Mouse (Mus musculus): Measurements from ENCODE around the gene Gm21060. TPM values are rescaled to one million over a fixed set of nuclear protein-coding genes. Genes with fewer than 3 reads are reported as not detected.
"Not testable (repeated sequence)": the region's sequence is repeated elsewhere in the genome, so short reads cannot be mapped to it uniquely, and the experiment has no call there.

Gm21060 gene
- not detected in 2 replicates for polyA plus RNA-seq (2015; fragmentation: Nextera tagmentation; extraction: Ambion mirVana)

DNA sequence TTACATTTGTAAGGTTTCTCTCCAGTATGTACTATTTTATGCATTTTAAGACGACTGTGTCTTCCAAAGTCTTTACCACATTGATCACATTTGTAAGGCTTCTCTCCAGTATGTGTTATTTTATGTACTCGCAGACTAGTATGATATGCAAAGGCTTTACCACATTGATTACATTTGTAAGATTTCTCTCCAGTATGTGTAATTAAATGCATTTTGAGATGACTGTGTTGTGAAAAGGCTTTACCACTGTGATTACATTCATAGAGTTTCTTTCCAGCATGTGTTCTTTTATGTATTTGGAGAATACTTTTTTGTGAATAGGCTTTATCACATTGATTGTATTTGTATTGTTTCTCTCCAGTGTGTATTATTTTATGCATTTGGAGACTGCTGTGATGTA is at the start of gene Gm21060:
Gene Gm21060, minus strand, starts transcription at position 101 of the 400 bp plus-strand sequence.
- no peaks in the 10 kb centered on the region for H3K4me1 ChIP-seq (ENCODE audit: control insufficient read depth, insufficient read depth, low read length)
- no peak within 1 kb of the TSS for H3K4me3 ChIP-seq (replicated peaks; ENCODE audit: low read length)
- 88% methylated on average over 2 of the region's 2 CpGs for WGBS
- H3K36me3 ChIP-seq (ENCODE audit: control insufficient read depth, insufficient read depth, low read length), result no peaks in the 10 kb centered on the region
- H3K9ac ChIP-seq (ENCODE audit: low read length), result no peak within 1 kb of the TSS
- no peak for ATAC-seq (ENCODE audit: insufficient read depth, low FRiP score)
- H3K27me3 ChIP-seq (ENCODE audit: control insufficient read depth, insufficient read depth, low read length), result no peaks in the 10 kb centered on the region
- H3K27ac ChIP-seq (ENCODE audit: low read length), result no peak within 1 kb of the TSS
- no peaks in the 10 kb centered on the region for H3K9me3 ChIP-seq (replicated peaks; ENCODE audit: control insufficient read depth, low read length)
- H3K4me2 ChIP-seq (ENCODE audit: low read depth, low read length), result no peak within 1 kb of the TSS

DNA sequence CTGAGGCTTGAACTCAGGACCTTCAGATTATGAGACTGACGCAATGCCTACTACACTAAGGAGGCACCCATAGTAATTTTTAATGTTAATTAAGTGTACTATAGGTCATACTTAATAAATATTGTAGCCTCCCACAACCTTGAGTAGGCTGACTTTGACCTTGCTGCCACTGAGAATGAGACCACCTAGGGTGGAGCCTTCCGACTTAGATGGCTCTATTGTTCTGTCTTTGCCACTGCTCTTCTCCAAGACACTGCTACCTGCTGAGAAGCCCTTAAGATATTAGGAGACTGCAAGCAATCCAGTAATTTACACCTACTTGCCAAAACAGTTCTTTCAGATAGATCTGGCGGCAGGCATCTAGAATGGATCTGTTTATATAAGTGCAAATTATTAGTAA is 24.0 kb upstream of the Gm21060 start:
- 84% methylated on average over 3 of the region's 3 CpGs for WGBS
- H3K36me3 ChIP-seq (ENCODE audit: control insufficient read depth, insufficient read depth, low read length); H3K27me3 ChIP-seq (ENCODE audit: control insufficient read depth, insufficient read depth, low read length); H3K4me2 ChIP-seq (ENCODE audit: low read depth, low read length); H3K27ac ChIP-seq (ENCODE audit: low read length); H3K9me3 ChIP-seq (replicated peaks; ENCODE audit: control insufficient read depth, low read length); H3K4me1 ChIP-seq (ENCODE audit: control insufficient read depth, insufficient read depth, low read length); H3K9ac ChIP-seq (ENCODE audit: low read length); H3K4me3 ChIP-seq (replicated peaks; ENCODE audit: low read length); ATAC-seq (ENCODE audit: insufficient read depth, low FRiP score): not testable (repeated sequence)

GRCm38 (mm10) chr19:61313185-61313584 is 16.3 kb upstream of the Gm21060 start:
- H3K4me2 ChIP-seq (ENCODE audit: low read depth, low read length); H3K27me3 ChIP-seq (ENCODE audit: control insufficient read depth, insufficient read depth, low read length); H3K4me1 ChIP-seq (ENCODE audit: control insufficient read depth, insufficient read depth, low read length); ATAC-seq (ENCODE audit: insufficient read depth, low FRiP score); H3K4me3 ChIP-seq (replicated peaks; ENCODE audit: low read length); H3K27ac ChIP-seq (ENCODE audit: low read length); H3K36me3 ChIP-seq (ENCODE audit: control insufficient read depth, insufficient read depth, low read length); H3K9ac ChIP-seq (ENCODE audit: low read length); H3K9me3 ChIP-seq (replicated peaks; ENCODE audit: control insufficient read depth, low read length): not testable (repeated sequence)
- 39% methylated on average over 11 of the region's 11 CpGs for WGBS

GRCm38 (mm10) chr19:61312400-61312799 is 15.5 kb upstream of the Gm21060 start:
- H3K4me2 ChIP-seq (ENCODE audit: low read depth, low read length); H3K27me3 ChIP-seq (ENCODE audit: control insufficient read depth, insufficient read depth, low read length); H3K27ac ChIP-seq (ENCODE audit: low read length); H3K4me3 ChIP-seq (replicated peaks; ENCODE audit: low read length); ATAC-seq (ENCODE audit: insufficient read depth, low FRiP score); H3K36me3 ChIP-seq (ENCODE audit: control insufficient read depth, insufficient read depth, low read length); H3K9ac ChIP-seq (ENCODE audit: low read length); H3K4me1 ChIP-seq (ENCODE audit: control insufficient read depth, insufficient read depth, low read length); H3K9me3 ChIP-seq (replicated peaks; ENCODE audit: control insufficient read depth, low read length): not testable (repeated sequence)
- WGBS, result 83% methylated on average over 9 of the region's 10 CpGs

GRCm38 (mm10) chr19:61308083-61308482 is 11.2 kb upstream of the Gm21060 start:
- H3K4me3 ChIP-seq (replicated peaks; ENCODE audit: low read length); H3K36me3 ChIP-seq (ENCODE audit: control insufficient read depth, insufficient read depth, low read length); H3K4me1 ChIP-seq (ENCODE audit: control insufficient read depth, insufficient read depth, low read length); H3K27me3 ChIP-seq (ENCODE audit: control insufficient read depth, insufficient read depth, low read length); ATAC-seq (ENCODE audit: insufficient read depth, low FRiP score); H3K9ac ChIP-seq (ENCODE audit: low read length); H3K27ac ChIP-seq (ENCODE audit: low read length); H3K9me3 ChIP-seq (replicated peaks; ENCODE audit: control insufficient read depth, low read length); H3K4me2 ChIP-seq (ENCODE audit: low read depth, low read length): not testable (repeated sequence)
- WGBS, result 48% methylated on average over 1 of the region's 1 CpGs

DNA sequence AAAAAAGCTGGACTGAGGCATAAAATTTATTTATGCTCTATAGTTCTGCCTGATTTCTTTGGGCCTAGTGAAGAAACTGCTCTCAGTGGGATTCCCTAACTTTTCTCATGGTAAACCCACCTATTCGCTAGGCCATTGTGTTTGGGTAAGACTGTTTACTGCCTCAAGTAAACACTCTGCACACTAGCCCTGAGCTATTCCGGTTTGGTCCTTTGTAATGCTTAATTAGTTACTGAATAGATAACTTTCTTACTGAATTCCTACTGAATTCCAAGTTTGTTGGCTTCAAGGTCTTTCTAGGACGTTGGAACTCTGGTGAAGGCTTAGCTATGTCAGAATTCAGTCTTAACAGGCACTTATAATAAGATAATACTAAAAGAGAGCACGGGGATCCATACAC is 11.8 kb downstream of the Gm21060 start:
- H3K4me1 ChIP-seq (ENCODE audit: control insufficient read depth, insufficient read depth, low read length); H3K27me3 ChIP-seq (ENCODE audit: control insufficient read depth, insufficient read depth, low read length); H3K27ac ChIP-seq (ENCODE audit: low read length); ATAC-seq (ENCODE audit: insufficient read depth, low FRiP score); H3K36me3 ChIP-seq (ENCODE audit: control insufficient read depth, insufficient read depth, low read length); H3K9me3 ChIP-seq (replicated peaks; ENCODE audit: control insufficient read depth, low read length); H3K9ac ChIP-seq (ENCODE audit: low read length); H3K4me2 ChIP-seq (ENCODE audit: low read depth, low read length); H3K4me3 ChIP-seq (replicated peaks; ENCODE audit: low read length): not testable (repeated sequence)
- WGBS, result 76% methylated on average over 4 of the region's 4 CpGs

DNA sequence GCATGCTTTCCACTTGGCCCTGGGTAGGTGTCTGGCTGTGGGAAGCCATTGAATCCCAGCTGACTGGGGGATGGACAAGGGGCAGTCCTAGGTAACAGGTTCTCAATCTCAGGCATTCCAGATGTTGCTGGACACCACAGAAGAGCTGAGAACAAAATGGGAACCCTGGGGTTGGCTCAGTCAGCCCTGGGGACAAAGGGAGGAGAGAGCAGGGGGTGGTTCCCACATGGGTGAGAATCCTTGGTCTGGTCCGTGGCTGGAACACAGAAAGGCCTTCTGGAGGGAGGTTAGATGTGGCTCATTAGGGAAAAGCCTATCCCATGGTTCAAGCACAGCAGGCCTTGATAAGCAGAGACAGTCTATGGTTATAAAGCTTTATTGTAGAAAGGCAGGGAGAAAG is 13.3 kb downstream of the Gm21060 start:
- Histone ChIP-seq H3K27me3 (ENCODE audit: control insufficient read depth, insufficient read depth, low read length) (no peaks in the 10 kb centered on the region), H3K4me1 (ENCODE audit: control insufficient read depth, insufficient read depth, low read length) (no peaks in the 10 kb centered on the region), H3K4me3 (replicated peaks; ENCODE audit: low read length) (no peak overlapping the region), H3K9me3 (replicated peaks; ENCODE audit: control insufficient read depth, low read length) (no peaks in the 10 kb centered on the region), H3K4me2 (ENCODE audit: low read depth, low read length) (no peak overlapping the region), H3K9ac (ENCODE audit: low read length) (no peak overlapping the region), H3K36me3 (ENCODE audit: control insufficient read depth, insufficient read depth, low read length) (no peaks in the 10 kb centered on the region), H3K27ac (ENCODE audit: low read length) (no peak overlapping the region)
- ATAC-seq (ENCODE audit: insufficient read depth, low FRiP score), result no peak
- 44% methylated on average over 1 of the region's 1 CpGs for WGBS

- no peaks in the 10 kb centered on the region for H3K27me3 ChIP-seq (ENCODE audit: control insufficient read depth, insufficient read depth, low read length)
- no peak overlapping the region for H3K9ac ChIP-seq (ENCODE audit: low read length)
- WGBS, result 73% methylated on average over 1 of the region's 1 CpGs
- H3K27ac ChIP-seq (ENCODE audit: low read length), result no peak overlapping the region
- H3K36me3 ChIP-seq (ENCODE audit: control insufficient read depth, insufficient read depth, low read length), result no peaks in the 10 kb centered on the region
- no peak for ATAC-seq (ENCODE audit: insufficient read depth, low FRiP score)
- H3K4me3 ChIP-seq (replicated peaks; ENCODE audit: low read length), result no peak overlapping the region
- no peak overlapping the region for H3K4me2 ChIP-seq (ENCODE audit: low read depth, low read length)
- no peaks in the 10 kb centered on the region for H3K9me3 ChIP-seq (replicated peaks; ENCODE audit: control insufficient read depth, low read length)
- H3K4me1 ChIP-seq (ENCODE audit: control insufficient read depth, insufficient read depth, low read length), result no peaks in the 10 kb centered on the region
These were observed 21.4 kb downstream of the Gm21060 start for GRCm38 (mm10) chr19:61275446-61275845.

GRCm38 (mm10) chr19:61269141-61269540 is 27.7 kb downstream of the Gm21060 start:
- not testable (repeated sequence) for H3K27ac ChIP-seq (ENCODE audit: low read length); H3K4me1 ChIP-seq (ENCODE audit: control insufficient read depth, insufficient read depth, low read length); H3K4me3 ChIP-seq (replicated peaks; ENCODE audit: low read length); H3K27me3 ChIP-seq (ENCODE audit: control insufficient read depth, insufficient read depth, low read length); H3K36me3 ChIP-seq (ENCODE audit: control insufficient read depth, insufficient read depth, low read length); H3K4me2 ChIP-seq (ENCODE audit: low read depth, low read length); H3K9me3 ChIP-seq (replicated peaks; ENCODE audit: control insufficient read depth, low read length); H3K9ac ChIP-seq (ENCODE audit: low read length); ATAC-seq (ENCODE audit: insufficient read depth, low FRiP score)
- 31% methylated on average over 11 of the region's 11 CpGs for WGBS

DNA sequence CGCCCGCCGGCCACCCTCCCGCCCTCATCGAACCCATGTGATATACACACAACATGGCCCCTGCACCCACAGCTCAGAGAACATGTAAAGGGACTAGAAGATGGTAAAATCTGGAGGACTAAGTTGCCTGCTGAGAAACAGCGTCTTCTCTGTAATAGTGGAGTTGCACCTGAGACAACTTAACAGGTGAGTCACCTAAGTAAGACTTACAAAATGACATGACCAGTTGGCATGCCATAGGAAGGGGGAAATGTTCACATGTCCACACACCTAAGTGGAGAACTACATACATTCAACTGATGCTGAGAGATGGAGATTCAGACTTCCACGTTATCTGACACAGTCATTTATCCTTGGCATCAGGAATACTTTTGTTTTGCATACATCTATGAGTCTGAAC is 29.7 kb downstream of the Gm21060 start:
- H3K4me2 ChIP-seq (ENCODE audit: low read depth, low read length), result no peak overlapping the region
- WGBS, result 22% methylated on average over 7 of the region's 7 CpGs
- no peak for ATAC-seq (ENCODE audit: insufficient read depth, low FRiP score)
- no peaks in the 10 kb centered on the region for H3K27me3 ChIP-seq (ENCODE audit: control insufficient read depth, insufficient read depth, low read length)
- no peak overlapping the region for H3K4me3 ChIP-seq (replicated peaks; ENCODE audit: low read length)
- no peaks in the 10 kb centered on the region for H3K4me1 ChIP-seq (ENCODE audit: control insufficient read depth, insufficient read depth, low read length)
- H3K27ac ChIP-seq (ENCODE audit: low read length), result no peak overlapping the region
- H3K9ac ChIP-seq (ENCODE audit: low read length), result no peak overlapping the region
- no peaks in the 10 kb centered on the region for H3K9me3 ChIP-seq (replicated peaks; ENCODE audit: control insufficient read depth, low read length)
- H3K36me3 ChIP-seq (ENCODE audit: control insufficient read depth, insufficient read depth, low read length), result no peaks in the 10 kb centered on the region

Data from stomach, embryonic 16.5 days (tissue).